14 mouse cellular contexts compared by ENCODE assay signal in the genomic region with DNA sequence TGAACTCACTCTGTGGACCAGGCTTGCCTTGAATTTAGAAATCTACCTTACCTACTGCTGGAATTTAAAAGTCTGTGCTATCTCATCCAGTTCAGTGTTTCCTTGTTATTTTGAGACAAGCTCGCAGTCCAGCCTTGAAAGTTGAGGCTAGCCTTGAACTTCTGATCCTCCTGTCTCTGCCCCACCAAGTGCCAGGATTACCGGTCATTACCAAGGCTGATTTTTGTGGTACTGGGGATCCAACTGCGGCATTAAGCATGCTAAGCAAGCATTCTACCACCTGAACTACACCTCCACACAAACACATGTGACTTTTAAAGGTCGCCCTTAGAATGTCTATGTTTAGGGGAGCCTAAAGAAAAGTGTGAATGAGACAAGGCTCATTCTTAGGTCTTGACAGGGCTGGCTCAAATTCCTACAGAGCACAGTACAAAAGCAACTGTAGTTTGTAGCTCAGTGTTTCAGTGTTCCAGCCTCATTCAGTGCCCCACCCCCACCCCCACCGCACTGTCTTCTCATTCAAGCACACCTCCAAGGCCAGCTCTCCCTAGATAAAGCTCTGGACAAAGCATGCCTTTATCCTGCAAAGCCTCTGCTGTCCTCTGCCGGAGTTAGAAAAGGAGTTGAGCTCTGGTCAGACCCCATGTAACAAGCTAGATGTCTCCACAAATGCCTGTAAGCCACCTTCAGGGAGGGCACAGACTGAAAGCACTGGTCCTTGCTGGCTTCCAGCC.
"Had no signal": no experiment of that assay in that cellular context is flagged by ENCODE, and none has a peak within 500 bp of the region (broad histone marks: within the 10 kb centered on the region; RNA-seq: fewer than 3 reads in every experiment).

No protein-coding gene starts in this region.

- ATAC-seq: lung, postnatal 0 days; midbrain, embryonic 13.5 days had no signal

- H3K27me3 ChIP-seq: liver, embryonic 15.5 days; midbrain, embryonic 13.5 days; neural tube, embryonic 15.5 days had no signal

- H3K27ac ChIP-seq: left cerebral cortex, adult 2 months; limb, embryonic 10.5 days; liver, embryonic 15.5 days; midbrain, embryonic 13.5 days; neural tube, embryonic 15.5 days had no signal

- H3K36me3 ChIP-seq: limb, embryonic 10.5 days; liver, embryonic 15.5 days; midbrain, embryonic 13.5 days; neural tube, embryonic 15.5 days had no signal

- H3K4me1 ChIP-seq: liver, embryonic 15.5 days had no signal

- H3K4me2 ChIP-seq: liver, embryonic 11.5 days; liver, embryonic 15.5 days; midbrain, embryonic 13.5 days; neural tube, embryonic 15.5 days had no signal

- DNase-seq: kidney, postnatal 25 days; lung, adult 2 months; lung, postnatal 36 days; right cerebral cortex, adult 18-20 months; right cerebral cortex, postnatal 25 days; thymus, adult 18-20 months; thymus, postnatal 14 days had no signal

- H3K9me3 ChIP-seq: limb, embryonic 10.5 days; liver, embryonic 15.5 days; midbrain, embryonic 13.5 days; neural tube, embryonic 15.5 days had no signal

- H3K4me3 ChIP-seq: left cerebral cortex, adult 2 months; limb, embryonic 10.5 days; liver, embryonic 15.5 days; midbrain, embryonic 13.5 days; neural tube, embryonic 15.5 days had no signal

- H3K9ac ChIP-seq: liver, embryonic 15.5 days; midbrain, embryonic 13.5 days; neural tube, embryonic 15.5 days had no signal
